Mouse (Mus musculus): Measurements from ENCODE around the gene Lclat1.

GRCm38 (mm10) chr17:73243676-73244075 is 135.9 kb downstream of the Lclat1 start:
- TF ChIP-seq POLR2A (IDR thresholded peaks at IDR 0.05; ENCODE audit: control insufficient read depth, low read depth, low read length): no peak
- no peak for TF ChIP-seq CTCF (IDR thresholded peaks at IDR 0.05; ENCODE audit: control insufficient read depth, insufficient read depth, insufficient replicate concordance, low read depth, low read length)

All from testis, adult 2 months (tissue).